Mouse (Mus musculus) heart, adult 2 months (tissue): ENCODE measurements around the gene Slc38a8. TPM values are rescaled to one million over a fixed set of nuclear protein-coding genes. Genes with fewer than 3 reads are reported as not detected.

Source experiments
- DNase-seq, 2 experiments: peaks; one replicate each; pipeline ENCODE4 v3.0.0; 2021
- H3K27ac ChIP-seq: fragments of 200-600 bp; 2 replicates; pipeline ENCODE4 v1.8.1; 2022
- H3K27me3 ChIP-seq: fragments of 200-500 bp; 2 replicates; pipeline ENCODE4 v1.6.1; 2012; ENCODE audit warnings: mild to moderate bottlenecking, low read length, inconsistent platforms, mixed read lengths; ENCODE audit not compliant: control insufficient read depth, insufficient read depth
- H3K36me3 ChIP-seq: fragments of 200-500 bp; 2 replicates; pipeline ENCODE4 v1.6.1; 2012; ENCODE audit warnings: low read length, inconsistent platforms; ENCODE audit not compliant: control insufficient read depth, insufficient read depth
- H3K4me1 ChIP-seq: fragments of 200-500 bp; 2 replicates; pipeline ENCODE4 v1.6.1; 2011; ENCODE audit warnings: low read length; ENCODE audit not compliant: control insufficient read depth, insufficient read depth
- H3K4me3 ChIP-seq: fragments of 200-600 bp; 2 replicates; pipeline ENCODE4 v1.8.1; 2022
- H3K79me2 ChIP-seq: fragments of 200-500 bp; replicated peaks from 2 replicates; pipeline ENCODE4 v1.6.1; 2012; ENCODE audit warnings: mild to moderate bottlenecking, inconsistent platforms, low read length, moderate library complexity, mixed read lengths; ENCODE audit not compliant: control insufficient read depth, insufficient read depth
- H3K9ac ChIP-seq: fragments of 200-500 bp; 2 replicates; pipeline ENCODE4 v1.6.1; 2012; ENCODE audit warnings: low read depth, mild to moderate bottlenecking, control low read depth, inconsistent platforms, low read length, mixed read lengths
- CTCF ChIP-seq: fragments of 200-600 bp; IDR thresholded peaks from 2 replicates; pipeline ENCODE4 v1.8.1; 2022; ENCODE audit warnings: antibody characterized with exemption, mild to moderate bottlenecking, moderate library complexity
- EP300 ChIP-seq: fragments of 200-500 bp; IDR thresholded peaks from 2 replicates; pipeline ENCODE4 v1.6.1; 2011; ENCODE audit warnings: low read depth, low read length, control low read depth; ENCODE audit not compliant: insufficient read depth
- POLR2A ChIP-seq: fragments of 200-500 bp; IDR thresholded peaks from 2 replicates; pipeline ENCODE4 v1.6.1; 2011; ENCODE audit warnings: mild to moderate bottlenecking, low read depth, low read length, control low read depth; ENCODE audit not compliant: insufficient read depth
- WGBS: fragments of 180-500 bp; shearing (Covaris S2); methylation state at CpG from one replicate; pipeline ENCODE4 v1.1.7; 2018; 5-methylcytosine and 5-hydroxymethylcytosine counted together
- intact Hi-C: fragments of 180-260 bp; cut with DNase I; formaldehyde crosslinking; loops from one replicate; pipeline ENCODE4 v1.15.1; 2025
- polyA plus RNA-seq: library from polyadenylated mRNA; depleted of rRNA; stranded (reverse); fragments of >200 nt; gene quantifications from 2 replicates; pipeline ENCODE4 v1.2.3, GENCODE M21; 2012
- total RNA-seq, 2 experiments: library from RNA; stranded (reverse); gene quantifications; 2 replicates each; pipeline ENCODE4 v1.2.3; 2021

The Slc38a8 gene
- total and polyA plus RNA-seq, 3 experiments = not detected

- intact Hi-C loops = loop anchor here (2.0 kb wide), 2 partner anchors 28 to 236 kb away; no protein-coding TSS in a partner anchor
- Histone ChIP-seq H3K36me3 (no peaks in the 10 kb centered on the region), H3K4me3 (no peak overlapping the region), H3K4me1 (peaks cover 20% of the 10 kb centered on the region), H3K27ac (peak overlapping the region; percentile 45), H3K79me2 (no peaks in the 10 kb centered on the region), H3K9ac (no peak overlapping the region), H3K27me3 (no peaks in the 10 kb centered on the region)
- peak; percentile 82 to 86 for DNase-seq
- TF ChIP-seq EP300 (peak; percentile 48; the same call in 1 of the 2 replicates), POLR2A (no peak), CTCF (peak; percentile 73)
- WGBS = 24% methylated on average over 16 of the region's 16 CpGs
Observed at GRCm38 (mm10) chr8:119440250-119440951, 61.1 kb downstream of the Slc38a8 start.

- peaks cover 20% of the 10 kb centered on the region for H3K4me1 ChIP-seq
- no peak overlapping the region for H3K4me3 ChIP-seq
- DNase-seq = no peak
- intact Hi-C loops = loop anchor here (2.0 kb wide), 2 partner anchors 27 to 237 kb away; no protein-coding TSS in a partner anchor
- no peak for TF ChIP-seq EP300
- H3K36me3 ChIP-seq = no peaks in the 10 kb centered on the region
- H3K27ac ChIP-seq = peak overlapping the region; percentile 45; the same call in 1 of the 2 replicates
- no peaks in the 10 kb centered on the region for H3K79me2 ChIP-seq
- 87% methylated on average over 7 of the region's 7 CpGs for WGBS
- H3K27me3 ChIP-seq = no peaks in the 10 kb centered on the region
- no peak overlapping the region for H3K9ac ChIP-seq
Observed at GRCm38 (mm10) chr8:119439893-119440249, 61.6 kb downstream of the Slc38a8 start.

GRCm38 (mm10) chr8:119439424-119439823 is 62.1 kb downstream of the Slc38a8 start:
- TF ChIP-seq EP300 (no peak), CTCF (no peak), POLR2A (no peak)
- H3K27ac ChIP-seq = no peak overlapping the region; the same call in 1 of the 2 replicates
- intact Hi-C loops = no loop called here
- H3K4me3 ChIP-seq = no peak overlapping the region
- no peaks in the 10 kb centered on the region for H3K36me3 ChIP-seq
- no peak for DNase-seq
- H3K27me3 ChIP-seq = no peaks in the 10 kb centered on the region
- 90% methylated on average over 2 of the region's 2 CpGs for WGBS
- H3K79me2 ChIP-seq = no peaks in the 10 kb centered on the region
- no peak overlapping the region for H3K9ac ChIP-seq
- H3K4me1 ChIP-seq = peaks cover 20% of the 10 kb centered on the region

GRCm38 (mm10) chr8:119438876-119439275 is 62.6 kb downstream of the Slc38a8 start:
- 76% methylated on average over 6 of the region's 6 CpGs for WGBS
- intact Hi-C loops = no loop called here
- H3K27me3 ChIP-seq = no peaks in the 10 kb centered on the region
- H3K27ac ChIP-seq = no peak overlapping the region
- H3K4me1 ChIP-seq = peaks cover 20% of the 10 kb centered on the region
- H3K36me3 ChIP-seq = no peaks in the 10 kb centered on the region
- no peak for TF ChIP-seq POLR2A
- TF ChIP-seq EP300 = no peak
- TF ChIP-seq CTCF = no peak
- H3K4me3 ChIP-seq = no peak overlapping the region
- DNase-seq = no peak
- H3K79me2 ChIP-seq = no peaks in the 10 kb centered on the region
- H3K9ac ChIP-seq = no peak overlapping the region

- H3K27ac ChIP-seq = peak overlapping the region; percentile 86
Observed at GRCm38 (mm10) chr8:119437506-119437905, 64.0 kb downstream of the Slc38a8 start.

GRCm38 (mm10) chr8:119436933-119437332 is 64.6 kb downstream of the Slc38a8 start:
- peak overlapping the region; percentile 52 for H3K4me3 ChIP-seq
- intact Hi-C loops = loop anchor here (2.0 kb wide), 1 partner anchor 14 kb away; no protein-coding TSS in a partner anchor
- peak overlapping the region; percentile 86 for H3K27ac ChIP-seq
- TF ChIP-seq EP300 (peak; percentile 54; the same call in 1 of the 2 replicates), CTCF (peak; percentile 44), POLR2A (peak; percentile 97)
- WGBS = 6% methylated on average over 9 of the region's 9 CpGs
- DNase-seq = peak; percentile 90 to 91
- peaks cover 20% of the 10 kb centered on the region for H3K4me1 ChIP-seq
- no peaks in the 10 kb centered on the region for H3K79me2 ChIP-seq
- H3K27me3 ChIP-seq = no peaks in the 10 kb centered on the region
- no peaks in the 10 kb centered on the region for H3K36me3 ChIP-seq
- peak overlapping the region; percentile 67 for H3K9ac ChIP-seq

More at GRCm38 (mm10) chr8:119437506-119437905, 64.0 kb downstream of the Slc38a8 start:
- intact Hi-C loops = loop anchor here (2.0 kb wide), 1 partner anchor 15 kb away; no protein-coding TSS in a partner anchor
- Histone ChIP-seq H3K36me3 (no peaks in the 10 kb centered on the region), H3K4me3 (peak overlapping the region; percentile 52), H3K79me2 (no peaks in the 10 kb centered on the region), H3K4me1 (peaks cover 20% of the 10 kb centered on the region), H3K9ac (peak overlapping the region; percentile 67), H3K27me3 (no peaks in the 10 kb centered on the region)
- peak in 1 of 2 experiments; percentile 47 for DNase-seq
- TF ChIP-seq EP300 (no peak), CTCF (no peak), POLR2A (no peak)
- 64% methylated on average over 11 of the region's 11 CpGs for WGBS
